Mouse (Mus musculus): ENCODE results near the gene Hadhb.
A peak's percentile ranks its signal among the peaks of the same experiment; 100 is the strongest.
"Not testable (repeated sequence)": the region's sequence is repeated elsewhere in the genome, so short reads cannot be mapped to it uniquely, and the experiment has no call there.

Hadhb gene

GRCm38 (mm10) chr5:30175811-30176210, 20.8 kb downstream of the Hadhb start:
- no peak for DNase-seq (ENCODE audit: low spot score in 2 of 2)

- DNase-seq (ENCODE audit: low spot score in 2 of 2): no peak
Observed at GRCm38 (mm10) chr5:30187687-30188485, 32.8 kb downstream of the Hadhb start.

- DNase-seq (ENCODE audit: low spot score in 2 of 2): no peak
Observed at GRCm38 (mm10) chr5:30192452-30192851, 37.4 kb downstream of the Hadhb start.

GRCm38 (mm10) chr5:30195340-30195739, 40.3 kb downstream of the Hadhb start:
- DNase-seq (ENCODE audit: low spot score in 2 of 2): no peak

- no peak for DNase-seq (ENCODE audit: low spot score in 2 of 2)
Observed at GRCm38 (mm10) chr5:30198257-30198656, 43.2 kb downstream of the Hadhb start.

- DNase-seq (ENCODE audit: low spot score in 2 of 2): no peak
Observed at GRCm38 (mm10) chr5:30201521-30201920, 46.5 kb downstream of the Hadhb start.

- DNase-seq (ENCODE audit: low spot score in 2 of 2): no peak
Observed at GRCm38 (mm10) chr5:30202221-30202620, 47.2 kb downstream of the Hadhb start.

- no peak for DNase-seq (ENCODE audit: low spot score in 2 of 2)
Observed at GRCm38 (mm10) chr5:30203216-30203885, 48.3 kb downstream of the Hadhb start.

- no peak for DNase-seq (ENCODE audit: low spot score in 2 of 2)
Observed at GRCm38 (mm10) chr5:30204441-30204840, 49.4 kb downstream of the Hadhb start.

- no peak for DNase-seq (ENCODE audit: low spot score in 2 of 2)
Observed at GRCm38 (mm10) chr5:30205034-30205433, 50.0 kb downstream of the Hadhb start.

- DNase-seq (ENCODE audit: low spot score in 2 of 2): no peak
Observed at GRCm38 (mm10) chr5:30205493-30205892, 50.4 kb downstream of the Hadhb start, which contains the start of gene Adgrf3. TSS of gene Adgrf3 (minus strand) at chr5:30205722.

GRCm38 (mm10) chr5:30207276-30207675, 52.2 kb downstream of the Hadhb start:
- DNase-seq (ENCODE audit: low spot score in 2 of 2): no peak

- not testable (repeated sequence) for DNase-seq (ENCODE audit: low spot score in 2 of 2)
Observed at GRCm38 (mm10) chr5:30210758-30211157, 55.7 kb downstream of the Hadhb start.

GRCm38 (mm10) chr5:30214889-30215288, 59.8 kb downstream of the Hadhb start:
- DNase-seq (ENCODE audit: low spot score in 2 of 2): peak; percentile 39 to 57

- no peak for DNase-seq (ENCODE audit: low spot score in 2 of 2)
Observed at GRCm38 (mm10) chr5:30215970-30216369, 60.9 kb downstream of the Hadhb start.

GRCm38 (mm10) chr5:30219715-30220114, 64.7 kb downstream of the Hadhb start:
- DNase-seq (ENCODE audit: low spot score in 2 of 2): no peak

GRCm38 (mm10) chr5:30220666-30221065, 65.6 kb downstream of the Hadhb start:
- DNase-seq (ENCODE audit: low spot score in 2 of 2): no peak

- DNase-seq (ENCODE audit: low spot score in 2 of 2): no peak
Observed at GRCm38 (mm10) chr5:30222681-30223080, 67.6 kb downstream of the Hadhb start.

GRCm38 (mm10) chr5:30230901-30231300, 75.9 kb downstream of the Hadhb start:
- no peak for DNase-seq (ENCODE audit: low spot score in 2 of 2)

GRCm38 (mm10) chr5:30231891-30232270, 76.8 kb downstream of the Hadhb start:
- no peak for DNase-seq (ENCODE audit: low spot score in 2 of 2)

- DNase-seq (ENCODE audit: low spot score in 2 of 2): peak; percentile 99
Observed at GRCm38 (mm10) chr5:30232271-30232971, 77.4 kb downstream of the Hadhb start, which contains the start of gene Selenoi. TSS of gene Selenoi (plus strand) at chr5:30232581.

- no peak for DNase-seq (ENCODE audit: low spot score in 2 of 2)
Observed at GRCm38 (mm10) chr5:30233042-30233441, 78.0 kb downstream of the Hadhb start.
